Mouse (Mus musculus): ENCODE data around the gene Polr2f. TPM values are rescaled to one million over a fixed set of nuclear protein-coding genes. Genes with fewer than 3 reads are reported as not detected.

Gene Polr2f
- polyA plus RNA-seq, 1 experiment from 2014 or later: 248 TPM

GRCm38 (mm10) chr15:79103264-79103663 lies 37.5 kb upstream of the Polr2f start:
- Histone ChIP-seq H3K27ac (replicated peaks) (no peak overlapping the region), H3K9me3 (replicated peaks) (no peaks in the 10 kb centered on the region), H3K4me1 (peaks cover 5% of the 10 kb centered on the region), H3K36me3 (no peaks in the 10 kb centered on the region), H3K9ac (replicated peaks) (no peak overlapping the region), H3K4me3 (replicated peaks) (no peak overlapping the region), H3K27me3 (replicated peaks) (no peaks in the 10 kb centered on the region), H3K4me2 (no peak overlapping the region)
- WGBS: 72% methylated on average over 10 of the region's 10 CpGs
- ATAC-seq (ENCODE audit: low FRiP score): no peak

DNA sequence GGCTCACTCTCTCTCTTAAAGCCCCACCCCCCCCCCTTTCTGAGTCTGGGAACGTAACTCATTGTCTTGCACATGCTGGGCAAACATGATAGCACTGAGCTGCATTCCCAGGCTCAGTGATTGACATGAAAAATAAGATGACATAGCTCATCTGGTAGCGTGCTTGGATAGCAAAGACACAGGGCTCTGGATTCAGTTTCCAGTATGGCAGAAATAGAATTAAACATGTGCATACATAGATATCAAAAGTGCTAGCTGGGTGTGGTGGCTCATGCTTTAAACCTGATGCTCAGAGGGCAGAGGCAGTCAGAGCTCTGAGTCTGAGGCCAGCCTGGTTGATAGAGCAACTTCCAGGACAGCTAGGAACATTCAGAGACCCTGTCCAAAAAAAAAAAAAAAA lies 35.0 kb upstream of the Polr2f start:
- Histone ChIP-seq H3K9me3 (replicated peaks) (no peaks in the 10 kb centered on the region), H3K27me3 (replicated peaks) (no peaks in the 10 kb centered on the region), H3K4me2 (no peak overlapping the region), H3K27ac (replicated peaks) (no peak overlapping the region), H3K4me1 (peaks cover 19% of the 10 kb centered on the region), H3K9ac (replicated peaks) (no peak overlapping the region), H3K36me3 (no peaks in the 10 kb centered on the region), H3K4me3 (replicated peaks) (no peak overlapping the region)
- ATAC-seq (ENCODE audit: low FRiP score): no peak
- WGBS: 69% methylated on average over 2 of the region's 2 CpGs

DNA sequence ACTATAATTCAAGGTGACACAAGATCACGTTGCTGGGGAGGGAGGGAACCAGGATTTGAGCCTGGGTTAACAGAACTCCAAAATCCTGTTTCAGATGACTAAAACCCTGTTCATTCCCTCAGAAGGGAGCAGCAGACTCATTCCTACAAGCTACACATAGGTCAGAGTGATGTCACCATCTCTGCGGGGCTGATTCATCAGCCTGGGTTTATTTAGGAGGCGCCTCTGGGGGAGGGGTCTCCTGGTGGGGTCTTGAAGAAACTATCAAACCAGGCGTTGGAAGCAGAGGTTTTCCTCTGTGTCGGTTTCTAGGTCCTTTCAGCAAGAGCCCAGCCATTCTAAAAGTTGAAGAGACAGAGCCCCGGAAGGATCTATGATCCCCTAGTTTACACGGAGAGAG lies 32.8 kb upstream of the Polr2f start:
- peak overlapping the region; percentile 93 for H3K4me2 ChIP-seq
- 22% methylated on average over 7 of the region's 7 CpGs for WGBS
- ATAC-seq (ENCODE audit: low FRiP score): no peak
- H3K27me3 ChIP-seq (replicated peaks): no peaks in the 10 kb centered on the region
- peak overlapping the region; percentile 94 for H3K4me3 ChIP-seq (replicated peaks)
- no peak overlapping the region for H3K9ac ChIP-seq (replicated peaks)
- peaks cover 31% of the 10 kb centered on the region for H3K4me1 ChIP-seq
- no peaks in the 10 kb centered on the region for H3K9me3 ChIP-seq (replicated peaks)
- 0 out of 2 replicates have a peak, but pooled peaks cover 2% of the 10 kb centered on the region for H3K36me3 ChIP-seq
- H3K27ac ChIP-seq (replicated peaks): peak overlapping the region; percentile 84

GRCm38 (mm10) chr15:79108421-79109320 lies 32.1 kb upstream of the Polr2f start, which contains the start of gene Micall1:
Micall1 (plus strand) TSS chr15:79108898.
- Histone ChIP-seq H3K27ac (replicated peaks) (peak within 1 kb of the TSS; percentile 84), H3K9ac (replicated peaks) (peak within 1 kb of the TSS; percentile 93), H3K4me2 (peak within 1 kb of the TSS; percentile 93), H3K27me3 (replicated peaks) (no peaks in the 10 kb centered on the region), H3K4me1 (peaks cover 31% of the 10 kb centered on the region), H3K36me3 (0 out of 2 replicates have a peak, but pooled peaks cover 3% of the 10 kb centered on the region), H3K4me3 (replicated peaks) (peak within 1 kb of the TSS; percentile 94), H3K9me3 (replicated peaks) (no peaks in the 10 kb centered on the region)
- ATAC-seq (ENCODE audit: low FRiP score): peak; percentile 75
- under 1% methylated on average over 47 of the region's 85 CpGs for WGBS

GRCm38 (mm10) chr15:79109321-79109934 lies 31.4 kb upstream of the Polr2f start:
- Histone ChIP-seq H3K9ac (replicated peaks) (peak overlapping the region; percentile 93), H3K9me3 (replicated peaks) (no peaks in the 10 kb centered on the region), H3K36me3 (peaks cover 3% of the 10 kb centered on the region; the same call in 1 of the 2 replicates), H3K4me1 (peaks cover 31% of the 10 kb centered on the region), H3K4me2 (peak overlapping the region; percentile 93), H3K27me3 (replicated peaks) (no peaks in the 10 kb centered on the region), H3K4me3 (replicated peaks) (peak overlapping the region; percentile 94), H3K27ac (replicated peaks) (peak overlapping the region; percentile 84)
- WGBS: under 1% methylated on average over 46 of the region's 46 CpGs
- peak; percentile 63 for ATAC-seq (ENCODE audit: low FRiP score)

- peaks cover 31% of the 10 kb centered on the region for H3K4me1 ChIP-seq
- 12% methylated on average over 9 of the region's 9 CpGs for WGBS
- H3K27ac ChIP-seq (replicated peaks): peak overlapping the region; percentile 84; the same call in 1 of the 2 replicates
- H3K9me3 ChIP-seq (replicated peaks): no peaks in the 10 kb centered on the region
- peaks cover 8% of the 10 kb centered on the region for H3K36me3 ChIP-seq
- no peak for ATAC-seq (ENCODE audit: low FRiP score)
- H3K4me3 ChIP-seq (replicated peaks): peak overlapping the region; percentile 94
- peak overlapping the region; percentile 93 for H3K9ac ChIP-seq (replicated peaks)
- no peaks in the 10 kb centered on the region for H3K27me3 ChIP-seq (replicated peaks)
- peak overlapping the region; percentile 93 for H3K4me2 ChIP-seq
Measured at GRCm38 (mm10) chr15:79110031-79110430, 30.8 kb upstream of the Polr2f start.

GRCm38 (mm10) chr15:79110528-79110927 lies 30.3 kb upstream of the Polr2f start:
- ATAC-seq (ENCODE audit: low FRiP score): no peak
- 0 out of 2 replicates have a peak overlapping the region, but pooled peaks have one; percentile 84 for H3K27ac ChIP-seq (replicated peaks)
- H3K4me2 ChIP-seq: peak overlapping the region; percentile 93
- peaks cover 31% of the 10 kb centered on the region for H3K4me1 ChIP-seq
- no peaks in the 10 kb centered on the region for H3K27me3 ChIP-seq (replicated peaks)
- peaks cover 13% of the 10 kb centered on the region for H3K36me3 ChIP-seq
- whole genome bisulfite sequencing: 57% methylated on average over 2 of the region's 2 CpGs
- peak overlapping the region; percentile 93 for H3K9ac ChIP-seq (replicated peaks)
- no peaks in the 10 kb centered on the region for H3K9me3 ChIP-seq (replicated peaks)
- peak overlapping the region; percentile 94 for H3K4me3 ChIP-seq (replicated peaks)

GRCm38 (mm10) chr15:79111774-79112173 lies 29.0 kb upstream of the Polr2f start:
- WGBS: 50% methylated on average over 4 of the region's 4 CpGs
- H3K9ac ChIP-seq (replicated peaks): no peak overlapping the region
- H3K4me3 ChIP-seq (replicated peaks): 0 out of 2 replicates have a peak overlapping the region, but pooled peaks have one; percentile 94
- no peaks in the 10 kb centered on the region for H3K9me3 ChIP-seq (replicated peaks)
- peaks cover 31% of the 10 kb centered on the region for H3K4me1 ChIP-seq
- peaks cover 21% of the 10 kb centered on the region for H3K36me3 ChIP-seq
- no peak for ATAC-seq (ENCODE audit: low FRiP score)
- H3K27ac ChIP-seq (replicated peaks): no peak overlapping the region
- H3K27me3 ChIP-seq (replicated peaks): no peaks in the 10 kb centered on the region
- H3K4me2 ChIP-seq: peak overlapping the region; percentile 93; the same call in 1 of the 2 replicates

DNA sequence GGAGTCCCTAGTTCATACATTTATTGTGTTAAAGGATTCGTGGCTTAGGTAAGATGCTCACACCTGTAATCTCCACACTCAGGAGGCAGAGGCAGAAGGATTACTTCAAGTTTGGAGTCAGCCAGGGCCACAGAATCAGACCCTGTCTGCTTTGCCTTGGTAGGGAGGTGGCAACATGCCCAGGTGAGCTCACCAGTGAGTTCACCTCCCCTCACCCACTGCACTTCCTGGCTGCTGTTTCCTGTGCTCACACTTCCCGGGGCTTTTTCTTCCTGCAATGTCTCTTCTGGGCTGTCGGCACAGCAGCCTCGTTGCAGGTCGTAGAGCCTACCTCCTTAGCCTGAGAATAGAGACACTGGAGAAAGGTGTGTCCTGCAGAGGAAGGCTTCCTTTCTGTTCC lies 25.5 kb upstream of the Polr2f start:
- H3K27me3 ChIP-seq (replicated peaks): no peaks in the 10 kb centered on the region
- no peak overlapping the region for H3K27ac ChIP-seq (replicated peaks)
- peaks cover 44% of the 10 kb centered on the region for H3K36me3 ChIP-seq
- H3K4me1 ChIP-seq: peaks cover 17% of the 10 kb centered on the region
- no peak for ATAC-seq (ENCODE audit: low FRiP score)
- H3K4me2 ChIP-seq: no peak overlapping the region
- no peak overlapping the region for H3K4me3 ChIP-seq (replicated peaks)
- no peak overlapping the region for H3K9ac ChIP-seq (replicated peaks)
- no peaks in the 10 kb centered on the region for H3K9me3 ChIP-seq (replicated peaks)
- 50% methylated on average over 5 of the region's 5 CpGs for WGBS

DNA sequence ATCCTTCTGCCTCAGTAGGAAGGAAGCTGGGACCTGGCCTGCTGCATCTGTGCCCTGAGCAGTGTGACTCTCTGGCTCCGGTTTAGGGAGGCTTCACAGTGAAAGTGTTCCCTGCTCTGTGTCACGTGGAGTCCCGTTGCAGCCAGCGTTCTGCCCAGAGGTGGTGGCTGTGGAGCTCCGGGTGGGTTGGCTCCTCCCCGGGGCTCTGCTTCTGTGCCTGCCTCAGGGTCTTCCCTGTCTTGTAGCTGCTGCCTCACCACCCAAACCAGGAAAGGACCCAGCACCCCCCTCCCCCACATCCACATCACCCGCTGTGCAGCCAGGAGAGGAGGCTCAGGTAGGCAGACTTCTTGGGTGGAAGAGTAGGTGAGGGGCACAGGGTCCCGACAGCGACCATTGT lies 21.3 kb upstream of the Polr2f start:
- no peaks in the 10 kb centered on the region for H3K27me3 ChIP-seq (replicated peaks)
- H3K4me1 ChIP-seq: no peaks in the 10 kb centered on the region; the same call in 1 of the 2 replicates
- no peak for ATAC-seq (ENCODE audit: low FRiP score)
- H3K36me3 ChIP-seq: peaks cover 83% of the 10 kb centered on the region
- no peak overlapping the region for H3K27ac ChIP-seq (replicated peaks)
- H3K9me3 ChIP-seq (replicated peaks): no peaks in the 10 kb centered on the region
- H3K4me3 ChIP-seq (replicated peaks): no peak overlapping the region
- H3K9ac ChIP-seq (replicated peaks): no peak overlapping the region
- 86% methylated on average over 9 of the region's 9 CpGs for WGBS
- H3K4me2 ChIP-seq: no peak overlapping the region

DNA sequence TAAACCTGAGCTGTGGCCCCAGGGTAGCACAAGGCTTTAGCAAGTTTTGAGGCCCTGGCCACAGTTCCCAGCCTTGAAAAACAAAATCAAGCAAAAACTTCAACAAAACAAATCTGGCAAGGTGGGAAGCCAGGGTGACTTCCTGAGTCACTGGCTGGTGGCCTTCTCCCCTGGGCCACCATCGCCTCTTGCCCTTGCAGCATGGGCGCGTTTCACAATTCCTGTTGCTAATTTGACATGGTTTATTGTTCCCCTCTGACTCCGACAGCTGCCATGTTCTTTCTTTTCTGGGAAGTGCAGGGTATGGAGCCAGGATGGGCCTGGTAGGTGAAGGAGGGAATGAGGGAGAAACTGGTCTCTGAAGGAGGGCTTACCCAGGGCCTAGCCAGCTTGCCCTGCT lies 18.7 kb upstream of the Polr2f start:
- no peaks in the 10 kb centered on the region for H3K9me3 ChIP-seq (replicated peaks)
- no peak overlapping the region for H3K4me2 ChIP-seq
- H3K4me3 ChIP-seq (replicated peaks): no peak overlapping the region
- H3K4me1 ChIP-seq: no peaks in the 10 kb centered on the region
- H3K9ac ChIP-seq (replicated peaks): no peak overlapping the region
- H3K27ac ChIP-seq (replicated peaks): no peak overlapping the region
- no peak for ATAC-seq (ENCODE audit: low FRiP score)
- 47% methylated on average over 4 of the region's 4 CpGs for WGBS
- H3K27me3 ChIP-seq (replicated peaks): no peaks in the 10 kb centered on the region
- H3K36me3 ChIP-seq: peaks cover 82% of the 10 kb centered on the region

Data from neural tube, embryonic 15.5 days (tissue).